Mouse (Mus musculus) bone marrow, adult 2 months (tissue): ENCODE results near the gene Arfip1. TPM values are rescaled to one million over a fixed set of nuclear protein-coding genes. Genes with fewer than 3 reads are reported as not detected.
"Not testable (repeated sequence)": the region's sequence is repeated elsewhere in the genome, so short reads cannot be mapped to it uniquely, and the experiment has no call there.

ENCODE experiments used
- H3K27ac ChIP-seq: fragments of 200-500 bp; 2 replicates; pipeline ENCODE4 v1.5.1; 2012; ENCODE audit warnings: low read depth, mild to moderate bottlenecking, control low read depth, inconsistent platforms, low read length; ENCODE audit not compliant: control insufficient read depth, poor library complexity, insufficient read depth
- H3K4me1 ChIP-seq: fragments of 200-500 bp; 2 replicates; pipeline ENCODE4 v1.6.1; 2011; ENCODE audit warnings: low read length; ENCODE audit not compliant: control insufficient read depth, insufficient read depth
- H3K4me3 ChIP-seq: fragments of 200-500 bp; replicated peaks from 2 replicates; pipeline ENCODE3; 2011; ENCODE audit warnings: mild to moderate bottlenecking, low read depth, low read length, control low read depth; ENCODE audit not compliant: control insufficient read depth
- CTCF ChIP-seq: fragments of 200-500 bp; IDR thresholded peaks from 2 replicates; pipeline ENCODE4 v1.5.1; 2011; ENCODE audit warnings: low read length, control low read depth; ENCODE audit not compliant: control insufficient read depth, insufficient read depth
- POLR2A ChIP-seq: fragments of 200-500 bp; IDR thresholded peaks from 2 replicates; pipeline ENCODE4 v1.6.1; 2011; ENCODE audit warnings: low read depth, mild to moderate bottlenecking, control low read depth, low read length, borderline replicate concordance; ENCODE audit not compliant: control insufficient read depth
- WGBS: fragments of 180-500 bp; shearing (Covaris S2); methylation state at CpG from one replicate; pipeline ENCODE4 v1.1.7; 2018; 5-methylcytosine and 5-hydroxymethylcytosine counted together
- polyA plus RNA-seq: library from polyadenylated mRNA; stranded (reverse); fragments of >200 nt; gene quantifications from 2 replicates; pipeline ENCODE4 v1.2.4, GENCODE M21; 2011; ENCODE audit warnings: low replicate concordance; ENCODE audit not compliant: missing spikeins, insufficient read depth, insufficient read length

The Arfip1 gene
- polyA plus RNA-seq, 1 experiment = 9.6 TPM

- H3K4me1 ChIP-seq = no peaks in the 10 kb centered on the region; the same call in 1 of the 2 replicates
- H3K27ac ChIP-seq = no peak within 1 kb of the TSS
- TF ChIP-seq POLR2A (no peak), CTCF (no peak)
- H3K4me3 ChIP-seq = no peak within 1 kb of the TSS
- WGBS = 81% methylated on average over 2 of the region's 2 CpGs
Observed at GRCm38 (mm10) chr3:84593274-84593673, 10.8 kb upstream of the Arfip1 start, which contains the start of gene Tigd4. Tigd4 (plus strand) TSS chr3:84593574.

DNA sequence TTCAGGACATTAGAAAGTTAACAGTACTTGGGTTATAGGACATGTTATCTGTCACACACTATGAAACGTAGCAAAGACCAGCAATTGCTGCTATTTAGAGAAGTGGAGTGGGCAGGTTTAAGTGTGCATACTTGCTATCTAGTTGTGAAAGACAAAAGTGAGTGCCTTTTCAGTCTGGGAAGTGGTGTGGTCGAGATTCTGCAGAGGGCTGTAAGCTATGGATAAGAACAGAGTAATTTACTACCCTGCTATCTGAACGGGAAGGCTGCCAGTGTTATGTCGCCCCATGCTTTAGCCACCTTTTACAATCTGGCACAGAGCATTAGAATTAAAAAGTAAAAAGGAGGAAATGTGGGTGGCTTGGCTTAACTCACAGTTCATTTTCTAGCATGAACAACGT lies 4.3 kb upstream of the Arfip1 start:
- WGBS = 10% methylated on average over 5 of the region's 5 CpGs
- TF ChIP-seq CTCF (no peak), POLR2A (no peak)
- Histone ChIP-seq H3K4me3 (no peak overlapping the region), H3K27ac (no peak overlapping the region), H3K4me1 (no peaks in the 10 kb centered on the region; the same call in 1 of the 2 replicates)

- TF ChIP-seq POLR2A (no peak), CTCF (no peak)
- Histone ChIP-seq H3K27ac (peak overlapping the region; percentile 52), H3K4me3 (peak overlapping the region; percentile 99), H3K4me1 (no peaks in the 10 kb centered on the region; the same call in none of the 2 replicates)
- under 1% methylated on average over 27 of the region's 27 CpGs for WGBS
Observed at GRCm38 (mm10) chr3:84582913-84583276, 470 bp upstream of the Arfip1 start.

DNA sequence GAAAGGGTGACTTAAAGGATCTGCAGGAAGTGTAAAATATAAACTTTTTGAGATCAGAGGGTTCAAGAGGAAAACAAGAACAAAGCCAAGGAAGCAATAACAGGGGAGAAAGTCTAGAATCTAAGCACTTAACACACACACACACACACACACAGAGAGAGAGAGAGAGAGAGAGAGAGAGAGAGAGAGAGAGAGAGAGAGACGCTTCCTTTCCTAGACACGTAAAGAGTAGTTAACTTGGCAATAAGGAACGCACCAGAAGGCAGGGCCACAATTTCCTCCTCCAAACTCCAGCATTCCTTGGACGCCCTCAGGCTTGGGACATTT lies 766 bp downstream of the Arfip1 start:
- TF ChIP-seq POLR2A (no peak; the same call in 1 of the 2 replicates), CTCF (0 out of 2 replicates have a peak, but pooled peaks have one; percentile 0)
- Histone ChIP-seq H3K27ac (no peak overlapping the region), H3K4me3 (peak overlapping the region; percentile 99), H3K4me1 (no peaks in the 10 kb centered on the region; the same call in none of the 2 replicates)
- 1% methylated on average over 4 of the region's 4 CpGs for WGBS

DNA sequence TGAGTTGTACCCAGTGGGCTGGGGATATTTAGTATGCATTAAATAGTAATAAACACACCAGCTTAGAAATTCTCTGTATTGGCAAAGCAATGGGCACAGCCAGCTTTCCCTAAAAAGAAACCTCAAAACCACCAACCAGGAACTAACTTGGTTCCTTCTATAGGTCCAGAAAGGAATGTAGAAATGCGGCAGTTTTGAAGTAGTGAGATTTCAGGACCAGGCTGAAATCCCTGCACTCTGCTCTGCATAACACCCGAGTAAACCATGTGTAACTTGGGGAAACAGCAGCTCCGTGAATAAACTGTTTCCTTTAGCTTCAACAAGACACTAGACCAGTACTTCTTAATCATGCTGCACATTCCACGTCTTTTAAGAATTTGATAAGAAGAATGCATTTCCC lies 1.7 kb downstream of the Arfip1 start:
- no peaks in the 10 kb centered on the region; the same call in none of the 2 replicates for H3K4me1 ChIP-seq
- H3K27ac ChIP-seq = no peak overlapping the region
- 13% methylated on average over 4 of the region's 4 CpGs for WGBS
- H3K4me3 ChIP-seq = no peak overlapping the region
- no peak for TF ChIP-seq POLR2A
- no peak for TF ChIP-seq CTCF

DNA sequence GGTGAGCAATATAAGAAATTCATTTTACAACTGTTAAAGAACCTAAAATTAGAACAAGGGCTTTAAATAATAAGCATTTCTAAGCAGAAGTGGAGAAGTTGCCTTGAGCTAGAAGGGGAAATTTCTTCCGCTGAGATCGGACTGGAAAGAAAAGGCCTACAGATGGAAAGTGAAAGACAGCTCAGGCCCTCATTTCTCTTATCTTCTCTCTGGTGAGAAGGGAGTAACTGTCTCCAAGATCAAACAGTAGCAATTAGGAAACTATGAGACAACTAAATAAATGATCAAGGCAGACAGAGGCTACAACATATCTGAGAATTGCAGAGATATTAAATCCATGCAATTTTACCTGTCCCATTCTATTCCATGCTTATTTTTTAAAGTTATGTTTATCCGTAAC lies 11.9 kb downstream of the Arfip1 start:
- Histone ChIP-seq H3K4me3 (no peak overlapping the region), H3K4me1 (peaks cover 2% of the 10 kb centered on the region; the same call in 1 of the 2 replicates), H3K27ac (no peak overlapping the region)
- WGBS = 39% methylated on average over 3 of the region's 3 CpGs
- TF ChIP-seq CTCF = no peak
- TF ChIP-seq POLR2A = no peak

- TF ChIP-seq POLR2A = no peak
- TF ChIP-seq CTCF = no peak
- no peak overlapping the region for H3K27ac ChIP-seq
- H3K4me3 ChIP-seq = no peak overlapping the region
- WGBS = 77% methylated on average over 6 of the region's 6 CpGs
- peaks cover 2% of the 10 kb centered on the region; the same call in 1 of the 2 replicates for H3K4me1 ChIP-seq
Observed at GRCm38 (mm10) chr3:84569587-84569986, 12.8 kb downstream of the Arfip1 start.

DNA sequence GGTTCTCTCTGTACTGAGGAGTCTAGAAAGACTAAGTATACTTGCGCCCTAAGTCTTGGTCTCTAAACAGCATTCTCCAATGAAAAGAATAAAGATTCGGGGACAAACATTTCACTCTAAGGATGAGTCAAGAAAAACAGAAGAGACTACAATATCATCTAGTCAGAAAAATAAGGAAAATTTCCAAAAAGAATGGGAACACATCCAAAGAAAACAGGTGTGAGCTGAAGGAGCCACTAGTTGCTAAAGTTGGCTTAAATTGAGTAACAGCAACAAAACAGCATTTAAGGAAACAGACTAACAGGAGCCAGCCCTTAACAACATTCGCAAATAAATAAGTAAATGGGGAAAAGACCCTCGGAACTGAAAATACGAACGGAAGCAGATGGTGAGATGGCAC lies 13.9 kb downstream of the Arfip1 start:
- Histone ChIP-seq H3K4me3 (no peak overlapping the region), H3K4me1 (peaks cover 2% of the 10 kb centered on the region; the same call in 1 of the 2 replicates), H3K27ac (no peak overlapping the region)
- WGBS = 91% methylated on average over 6 of the region's 6 CpGs
- TF ChIP-seq POLR2A (no peak), CTCF (no peak)

GRCm38 (mm10) chr3:84563415-84563814 lies 19.0 kb downstream of the Arfip1 start:
- H3K27ac ChIP-seq = no peak overlapping the region
- H3K4me1 ChIP-seq = no peaks in the 10 kb centered on the region; the same call in 1 of the 2 replicates
- no peak overlapping the region for H3K4me3 ChIP-seq
- 69% methylated on average over 4 of the region's 4 CpGs for WGBS
- no peak for TF ChIP-seq POLR2A
- TF ChIP-seq CTCF = no peak

DNA sequence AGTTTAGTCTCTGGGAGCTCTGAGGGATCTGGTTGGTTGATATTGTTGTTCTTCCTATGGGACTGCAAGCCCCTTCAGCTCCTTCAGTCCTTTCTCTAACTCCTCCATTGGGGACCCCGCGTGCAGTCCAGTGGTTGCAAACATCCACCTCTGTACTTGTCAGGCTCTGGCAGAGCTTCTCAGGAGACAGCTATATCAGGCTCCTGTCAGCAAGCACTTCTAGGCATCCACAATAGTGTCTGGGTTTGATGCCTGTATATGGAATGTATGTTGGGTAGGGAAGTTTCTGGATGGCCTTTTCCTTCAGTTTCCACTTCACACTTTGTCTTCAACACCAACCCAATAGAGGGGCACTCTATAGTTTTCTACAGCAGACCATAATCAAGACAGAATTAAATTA lies 19.5 kb downstream of the Arfip1 start:
- not testable (repeated sequence) for H3K4me1 ChIP-seq, H3K4me3 ChIP-seq, H3K27ac ChIP-seq
- WGBS = 94% methylated on average over 2 of the region's 2 CpGs
